Mouse (Mus musculus): Measurements from ENCODE around the gene Gm26602. TPM values are rescaled to one million over a fixed set of nuclear protein-coding genes. Genes with fewer than 3 reads are reported as not detected.

Gene Gm26602
- polyA plus RNA-seq, 1 experiment from 2014 or later: 1.9 TPM

GRCm38 (mm10) chr10:79914131-79914947 lies 3.7 kb downstream of the Gm26602 start:
- no peak for DNase-seq (ENCODE audit: extremely low spot score, low spot score)
- Histone ChIP-seq H3K36me3 (replicated peaks) (peaks cover 30% of the 10 kb centered on the region), H3K4me3 (peak overlapping the region; percentile 14; the same call in 1 of the 2 replicates), H3K4me1 (peaks cover 65% of the 10 kb centered on the region), H3K27me3 (ENCODE audit: poor library complexity, severe bottlenecking) (peaks cover 38% of the 10 kb centered on the region), H3K9me3 (no peaks in the 10 kb centered on the region), H3K27ac (no peak overlapping the region)
- 67% methylated on average over 11 of the region's 11 CpGs for WGBS

GRCm38 (mm10) chr10:79914948-79915596 lies 4.4 kb downstream of the Gm26602 start:
- Histone ChIP-seq H3K36me3 (replicated peaks) (peaks cover 30% of the 10 kb centered on the region), H3K9me3 (no peaks in the 10 kb centered on the region), H3K4me3 (peak overlapping the region; percentile 83; the same call in 1 of the 2 replicates), H3K27me3 (ENCODE audit: poor library complexity, severe bottlenecking) (peaks cover 45% of the 10 kb centered on the region), H3K27ac (no peak overlapping the region), H3K4me1 (peaks cover 68% of the 10 kb centered on the region)
- DNase-seq (ENCODE audit: extremely low spot score, low spot score): no peak
- WGBS: 73% methylated on average over 7 of the region's 7 CpGs

- 7% methylated on average over 8 of the region's 8 CpGs for WGBS
- H3K4me1 ChIP-seq: peaks cover 78% of the 10 kb centered on the region
- no peaks in the 10 kb centered on the region for H3K9me3 ChIP-seq
- H3K36me3 ChIP-seq (replicated peaks): peaks cover 22% of the 10 kb centered on the region
- H3K27ac ChIP-seq: peak overlapping the region; percentile 93
- DNase-seq (ENCODE audit: extremely low spot score, low spot score): no peak
- peaks cover 55% of the 10 kb centered on the region for H3K27me3 ChIP-seq (ENCODE audit: poor library complexity, severe bottlenecking)
- H3K4me3 ChIP-seq: peak overlapping the region; percentile 83
Observed at GRCm38 (mm10) chr10:79916081-79916480, 5.4 kb downstream of the Gm26602 start.

- Histone ChIP-seq H3K27ac (peak within 1 kb of the TSS; percentile 93), H3K27me3 (ENCODE audit: poor library complexity, severe bottlenecking) (peaks cover 61% of the 10 kb centered on the region), H3K4me1 (peaks cover 87% of the 10 kb centered on the region)
Observed at GRCm38 (mm10) chr10:79916808-79917531, 6.3 kb downstream of the Gm26602 start, which contains the start of gene Kiss1r. Kiss1r (plus strand) TSS chr10:79916971.

GRCm38 (mm10) chr10:79917532-79918100 lies 7.0 kb downstream of the Gm26602 start:
- peaks cover 68% of the 10 kb centered on the region for H3K27me3 ChIP-seq (ENCODE audit: poor library complexity, severe bottlenecking)
- no peaks in the 10 kb centered on the region for H3K9me3 ChIP-seq
- H3K36me3 ChIP-seq (replicated peaks): peaks cover 7% of the 10 kb centered on the region
- H3K4me1 ChIP-seq: peaks cover 83% of the 10 kb centered on the region
- no peak overlapping the region for H3K27ac ChIP-seq
- peak overlapping the region; percentile 83 for H3K4me3 ChIP-seq
- no peak for DNase-seq (ENCODE audit: extremely low spot score, low spot score)
- 65% methylated on average over 5 of the region's 5 CpGs for WGBS

More at GRCm38 (mm10) chr10:79916808-79917531, 6.3 kb downstream of the Gm26602 start, which contains the start of gene Kiss1r:
- H3K36me3 ChIP-seq (replicated peaks): peaks cover 13% of the 10 kb centered on the region
- H3K4me3 ChIP-seq: peak within 1 kb of the TSS; percentile 83
- WGBS: 3% methylated on average over 42 of the region's 42 CpGs
- no peaks in the 10 kb centered on the region for H3K9me3 ChIP-seq
- DNase-seq (ENCODE audit: extremely low spot score, low spot score): peak; percentile 83

- Histone ChIP-seq H3K27me3 (ENCODE audit: poor library complexity, severe bottlenecking) (peaks cover 76% of the 10 kb centered on the region), H3K4me3 (peak overlapping the region; percentile 18), H3K27ac (no peak overlapping the region), H3K4me1 (peaks cover 81% of the 10 kb centered on the region), H3K36me3 (replicated peaks) (no peaks in the 10 kb centered on the region; the same call in 1 of the 2 replicates), H3K9me3 (no peaks in the 10 kb centered on the region)
- 3% methylated on average over 35 of the region's 35 CpGs for WGBS
- DNase-seq (ENCODE audit: extremely low spot score, low spot score): no peak
Observed at GRCm38 (mm10) chr10:79918231-79919078, 7.8 kb downstream of the Gm26602 start.

- peaks cover 81% of the 10 kb centered on the region for H3K27me3 ChIP-seq (ENCODE audit: poor library complexity, severe bottlenecking)
- WGBS: 2% methylated on average over 21 of the region's 21 CpGs
- no peaks in the 10 kb centered on the region for H3K9me3 ChIP-seq
- no peak for DNase-seq (ENCODE audit: extremely low spot score, low spot score)
- H3K4me1 ChIP-seq: peaks cover 72% of the 10 kb centered on the region
- H3K36me3 ChIP-seq (replicated peaks): no peaks in the 10 kb centered on the region
- peak overlapping the region; percentile 18 for H3K4me3 ChIP-seq
- H3K27ac ChIP-seq: no peak overlapping the region
Observed at GRCm38 (mm10) chr10:79919251-79919849, 8.7 kb downstream of the Gm26602 start.

- peak overlapping the region; percentile 41 for H3K4me3 ChIP-seq
- H3K27ac ChIP-seq: no peak overlapping the region
- H3K9me3 ChIP-seq: no peaks in the 10 kb centered on the region
- H3K4me1 ChIP-seq: peaks cover 63% of the 10 kb centered on the region
- DNase-seq (ENCODE audit: extremely low spot score, low spot score): no peak
- no peaks in the 10 kb centered on the region for H3K36me3 ChIP-seq (replicated peaks)
- peaks cover 79% of the 10 kb centered on the region for H3K27me3 ChIP-seq (ENCODE audit: poor library complexity, severe bottlenecking)
- 17% methylated on average over 26 of the region's 26 CpGs for WGBS
Observed at GRCm38 (mm10) chr10:79920056-79920890, 9.6 kb downstream of the Gm26602 start.

- no peaks in the 10 kb centered on the region for H3K9me3 ChIP-seq
- no peaks in the 10 kb centered on the region for H3K36me3 ChIP-seq (replicated peaks)
- no peak for DNase-seq (ENCODE audit: extremely low spot score, low spot score)
- peaks cover 63% of the 10 kb centered on the region for H3K4me1 ChIP-seq
- peaks cover 82% of the 10 kb centered on the region for H3K27me3 ChIP-seq (ENCODE audit: poor library complexity, severe bottlenecking)
- WGBS: 6% methylated on average over 41 of the region's 41 CpGs
- H3K4me3 ChIP-seq: peak within 1 kb of the TSS; percentile 41
- H3K27ac ChIP-seq: no peak within 1 kb of the TSS
Observed at GRCm38 (mm10) chr10:79920958-79921535, 10.4 kb downstream of the Gm26602 start, which contains the start of gene R3hdm4. R3hdm4 (minus strand) TSS chr10:79921208.

GRCm38 (mm10) chr10:79921572-79921971 lies 10.9 kb downstream of the Gm26602 start:
- Histone ChIP-seq H3K36me3 (replicated peaks) (no peaks in the 10 kb centered on the region), H3K4me1 (peaks cover 63% of the 10 kb centered on the region), H3K27ac (no peak overlapping the region), H3K9me3 (no peaks in the 10 kb centered on the region), H3K4me3 (peak overlapping the region; percentile 41), H3K27me3 (ENCODE audit: poor library complexity, severe bottlenecking) (peaks cover 85% of the 10 kb centered on the region)
- WGBS: under 1% methylated on average over 34 of the region's 34 CpGs
- no peak for DNase-seq (ENCODE audit: extremely low spot score, low spot score)

Measured in forebrain, embryonic 10.5 days (tissue).